Mouse (Mus musculus): ENCODE measurements around the gene Arhgef11. TPM values are rescaled to one million over a fixed set of nuclear protein-coding genes. Genes with fewer than 3 reads are reported as not detected.

The Arhgef11 gene
- total RNA-seq, 2 experiments from 2014 or later = 16.5 to 17.3 TPM

GRCm38 (mm10) chr3:87753829-87754228 lies 136.5 kb downstream of the Arhgef11 start:
- H3K27ac ChIP-seq = no peak overlapping the region
- DNase-seq = no peak
- intact Hi-C loops (cut with DNase I) = no loop called here
- no peak overlapping the region for H3K4me3 ChIP-seq
- no peak for TF ChIP-seq CTCF (IDR thresholded peaks at IDR 0.05)

GRCm38 (mm10) chr3:87755964-87756363 lies 138.6 kb downstream of the Arhgef11 start:
- H3K4me3 ChIP-seq = peak overlapping the region; percentile 57
- peak; percentile 98 for TF ChIP-seq CTCF (IDR thresholded peaks at IDR 0.05)
- intact Hi-C loops (cut with DNase I) = loop anchor here (1.0 to 5.0 kb wide), 2 partner anchors 13 to 61 kb away; no protein-coding TSS in a partner anchor
- DNase-seq = peak; percentile 94
- H3K27ac ChIP-seq = no peak overlapping the region

GRCm38 (mm10) chr3:87756488-87756887 lies 139.1 kb downstream of the Arhgef11 start:
- H3K4me3 ChIP-seq = no peak overlapping the region
- TF ChIP-seq CTCF (IDR thresholded peaks at IDR 0.05) = no peak

GRCm38 (mm10) chr3:87758641-87759040 lies 141.3 kb downstream of the Arhgef11 start:
- H3K4me3 ChIP-seq = no peak overlapping the region
- H3K27ac ChIP-seq = no peak overlapping the region; the same call in 1 of the 2 replicates
- intact Hi-C loops (cut with DNase I) = loop anchor here (5.0 kb wide), 1 partner anchor 59 kb away; no protein-coding TSS in a partner anchor
- TF ChIP-seq CTCF (IDR thresholded peaks at IDR 0.05) = no peak
- no peak for DNase-seq

More at GRCm38 (mm10) chr3:87756488-87756887, 139.1 kb downstream of the Arhgef11 start:
- no peak for DNase-seq
- intact Hi-C loops (cut with DNase I) = loop anchor here (1.0 to 5.0 kb wide), 2 partner anchors 13 to 61 kb away; no protein-coding TSS in a partner anchor
- no peak overlapping the region for H3K27ac ChIP-seq

- intact Hi-C loops (cut with DNase I) = no loop called here
- TF ChIP-seq CTCF (IDR thresholded peaks at IDR 0.05) = no peak
- DNase-seq = peak; percentile 26
- Histone ChIP-seq H3K4me3 (no peak overlapping the region), H3K27ac (peak overlapping the region; percentile 54)
Measured at GRCm38 (mm10) chr3:87761408-87762375, 144.3 kb downstream of the Arhgef11 start.

GRCm38 (mm10) chr3:87763202-87763601 lies 145.8 kb downstream of the Arhgef11 start:
- intact Hi-C loops (cut with DNase I) = no loop called here
- no peak for TF ChIP-seq CTCF (IDR thresholded peaks at IDR 0.05)
- peak overlapping the region; percentile 74 for H3K4me3 ChIP-seq
- peak overlapping the region; percentile 81 for H3K27ac ChIP-seq
- DNase-seq = no peak

- H3K4me3 ChIP-seq = peak overlapping the region; percentile 74
- peak; percentile 78 for DNase-seq
- peak overlapping the region; percentile 81 for H3K27ac ChIP-seq
- TF ChIP-seq CTCF (IDR thresholded peaks at IDR 0.05) = 0 out of 2 replicates have a peak, but pooled peaks have one; percentile 6
- intact Hi-C loops (cut with DNase I) = no loop called here
Measured at GRCm38 (mm10) chr3:87763683-87764289, 146.4 kb downstream of the Arhgef11 start.

- H3K4me3 ChIP-seq = peak overlapping the region; percentile 74
- intact Hi-C loops (cut with DNase I) = no loop called here
- no peak for TF ChIP-seq CTCF (IDR thresholded peaks at IDR 0.05)
- DNase-seq = no peak
- H3K27ac ChIP-seq = peak overlapping the region; percentile 81
Measured at GRCm38 (mm10) chr3:87764506-87764905, 147.1 kb downstream of the Arhgef11 start.

- peak overlapping the region; percentile 74 for H3K4me3 ChIP-seq
- peak; percentile 55 for DNase-seq
- TF ChIP-seq CTCF (IDR thresholded peaks at IDR 0.05) = no peak
- intact Hi-C loops (cut with DNase I) = no loop called here
- H3K27ac ChIP-seq = peak overlapping the region; percentile 81
Measured at GRCm38 (mm10) chr3:87765091-87765490, 147.7 kb downstream of the Arhgef11 start.

GRCm38 (mm10) chr3:87765631-87766283 lies 148.4 kb downstream of the Arhgef11 start:
- TF ChIP-seq CTCF (IDR thresholded peaks at IDR 0.05) = no peak
- H3K4me3 ChIP-seq = peak overlapping the region; percentile 74
- intact Hi-C loops (cut with DNase I) = no loop called here
- H3K27ac ChIP-seq = peak overlapping the region; percentile 81
- DNase-seq = no peak

GRCm38 (mm10) chr3:87766284-87766667 lies 148.9 kb downstream of the Arhgef11 start:
- TF ChIP-seq CTCF (IDR thresholded peaks at IDR 0.05) = no peak
- DNase-seq = no peak
- Histone ChIP-seq H3K27ac (peak overlapping the region; percentile 81), H3K4me3 (peak overlapping the region; percentile 74)
- intact Hi-C loops (cut with DNase I) = no loop called here

- TF ChIP-seq CTCF (IDR thresholded peaks at IDR 0.05) = no peak
- intact Hi-C loops (cut with DNase I) = no loop called here
- Histone ChIP-seq H3K4me3 (peak overlapping the region; percentile 74), H3K27ac (peak overlapping the region; percentile 81)
- DNase-seq = peak; percentile 53
Measured at GRCm38 (mm10) chr3:87767764-87768163, 150.4 kb downstream of the Arhgef11 start.

All from gastrocnemius, adult 2 months (tissue).